Mouse (Mus musculus) liver, postnatal 0 days (tissue): ENCODE results near the gene Myl9.

ENCODE experiments used
- CTCF ChIP-seq: sonication (generic); IDR thresholded peaks from 2 replicates; pipeline ENCODE4 v1.5.1; 2016; ENCODE audit warnings: antibody characterized with exemption, low read depth
- EP300 ChIP-seq: IDR thresholded peaks from 2 replicates; pipeline ENCODE4 v1.6.1; 2016; ENCODE audit warnings: antibody characterized with exemption, low read depth, mild to moderate bottlenecking

DNA sequence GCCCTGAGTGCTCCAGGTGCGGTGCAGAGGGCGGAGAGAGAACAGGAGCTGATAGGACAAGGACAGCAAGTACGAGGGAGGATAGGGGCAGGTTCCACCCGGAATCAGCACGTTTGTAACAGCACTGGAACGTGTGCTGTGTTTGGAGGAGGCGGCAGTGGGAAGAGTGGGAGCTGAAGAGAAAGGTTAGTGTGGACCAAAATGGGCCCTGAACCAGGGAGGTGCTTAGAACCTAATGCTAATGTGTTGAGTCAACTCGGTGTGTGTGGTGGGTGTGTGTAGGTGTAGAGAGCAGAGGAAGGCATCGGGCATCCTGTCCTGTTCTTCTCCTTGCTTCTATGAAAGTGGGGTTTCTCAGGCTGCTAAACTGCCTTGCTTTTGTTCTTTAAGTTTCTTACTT lies 34.0 kb upstream of the Myl9 start:
- TF ChIP-seq CTCF (no peak), EP300 (no peak)
